Mouse (Mus musculus) inflammation-experienced regulatory T-cells, adult 6 months (primary cell): ENCODE results near the gene Topaz1. TPM values are rescaled to one million over a fixed set of nuclear protein-coding genes. Genes with fewer than 3 reads are reported as not detected.
"Not testable (repeated sequence)": the region's sequence is repeated elsewhere in the genome, so short reads cannot be mapped to it uniquely, and the experiment has no call there.

ENCODE experiments used
- ATAC-seq: one replicate; pipeline ENCODE4 v1.8.0; 2017
- polyA plus RNA-seq, 3 experiments: library from polyadenylated mRNA; unstranded; fragments of 100-300 nt; shearing (Covaris generic); gene quantifications; one replicate each; pipeline ENCODE4 v1.2.1; 2017

The Topaz1 gene
- polyA plus RNA-seq, 3 experiments from 2014 or later, result not detected

GRCm38 (mm10) chr9:122812386-122812785 lies 65.2 kb downstream of the Topaz1 start:
- ATAC-seq, result no peak

- ATAC-seq, result no peak
Observed at GRCm38 (mm10) chr9:122814775-122815174, 67.6 kb downstream of the Topaz1 start.

GRCm38 (mm10) chr9:122815239-122815851 lies 68.2 kb downstream of the Topaz1 start:
- no peak for ATAC-seq

GRCm38 (mm10) chr9:122823374-122824017 lies 76.3 kb downstream of the Topaz1 start:
- no peak for ATAC-seq

GRCm38 (mm10) chr9:122826743-122827142 lies 79.6 kb downstream of the Topaz1 start:
- no peak for ATAC-seq

GRCm38 (mm10) chr9:122829826-122830380 lies 82.8 kb downstream of the Topaz1 start:
- no peak for ATAC-seq

GRCm38 (mm10) chr9:122836126-122836525 lies 89.0 kb downstream of the Topaz1 start:
- ATAC-seq, result no peak

GRCm38 (mm10) chr9:122836790-122837189 lies 89.6 kb downstream of the Topaz1 start:
- ATAC-seq, result no peak

- no peak for ATAC-seq
Observed at GRCm38 (mm10) chr9:122837216-122837615, 90.1 kb downstream of the Topaz1 start.

GRCm38 (mm10) chr9:122837680-122838079 lies 90.5 kb downstream of the Topaz1 start:
- no peak for ATAC-seq

- ATAC-seq, result no peak
Observed at GRCm38 (mm10) chr9:122843760-122844159, 96.6 kb downstream of the Topaz1 start, which contains the start of gene Gm35549. Gene Gm35549 (minus strand): TSS chr9:122844035.

- no peak for ATAC-seq
Observed at GRCm38 (mm10) chr9:122845621-122846020, 98.5 kb downstream of the Topaz1 start.

- ATAC-seq, result no peak
Observed at GRCm38 (mm10) chr9:122846156-122846555, 99.0 kb downstream of the Topaz1 start.

GRCm38 (mm10) chr9:122847811-122848311 lies 100.7 kb downstream of the Topaz1 start:
- ATAC-seq, result not testable (repeated sequence)

Other genes starting within 250 kb of the Topaz1 start
- gene Tcaim, start 58.2 kb downstream of the Topaz1 start, polyA plus RNA-seq, result 10 to 100 TPM in 2 of 3 experiments, 1 to 10 TPM in 1; 7.8 to 17.7 (median 16.6) TPM
- gene Gm35549, start 96.7 kb downstream of the Topaz1 start, polyA plus RNA-seq, result 1 to 10 TPM in 2 of 3 experiments, not detected in 1; 1.5 to 4.0 TPM
- 10 to 100 TPM; 31.6 to 43.9 (median 38.0) TPM for gene Zfp445, start 118.7 kb downstream of the Topaz1 start, polyA plus RNA-seq
- gene Zkscan7, start 138.3 kb downstream of the Topaz1 start, polyA plus RNA-seq, result 1 to 10 TPM; 2.7 to 8.7 (median 2.9) TPM
- gene Zfp105, start 175.7 kb downstream of the Topaz1 start, polyA plus RNA-seq, result not detected
- gene 1110059G10Rik, start 203.7 kb downstream of the Topaz1 start, polyA plus RNA-seq, result 10 to 100 TPM; 22.3 to 35.5 (median 29.5) TPM
- gene Kif15, start 203.7 kb downstream of the Topaz1 start, polyA plus RNA-seq, result 10 to 100 TPM in 1 of 3 experiments, 1 to 10 TPM in 2; 5.3 to 43.6 (median 6.4) TPM